ENCODE assay signal across 8 mouse cellular contexts in genomic region chr2:19199366-19199853, GRCm38 (mm10). TPM values are rescaled to one million over a fixed set of nuclear protein-coding genes. Genes with fewer than 3 reads are reported as not detected.
DNase-seq lines count a peak whose midpoint lies in the region; ATAC-seq lines count a peak whose summit lies in the region.

No protein-coding gene starts in this region.

- H3K9ac ChIP-seq in kidney, embryonic 14.5 days (ENCODE audit: low read depth, low read length): peak overlapping the region; percentile 52; the same call in 1 of the 2 replicates
- H3K9ac ChIP-seq in embryonic facial prominence, embryonic 14.5 days (ENCODE audit: low read depth, low read length): peak overlapping the region; percentile 72
- H3K9ac ChIP-seq in intestine, embryonic 15.5 days: peak overlapping the region; percentile 17
- H3K9ac ChIP-seq in midbrain, embryonic 15.5 days: peak overlapping the region; percentile 38; the same call in 1 of the 2 replicates

- H3K27me3 ChIP-seq in kidney, embryonic 14.5 days (ENCODE audit: control insufficient read depth, insufficient read depth, low read length): no peaks in the 10 kb centered on the region
- no peaks in the 10 kb centered on the region for H3K27me3 ChIP-seq in embryonic facial prominence, embryonic 14.5 days (replicated peaks; ENCODE audit: control insufficient read depth, insufficient read depth, low read length)
- H3K27me3 ChIP-seq in intestine, embryonic 15.5 days (replicated peaks): no peaks in the 10 kb centered on the region
- no peaks in the 10 kb centered on the region for H3K27me3 ChIP-seq in midbrain, embryonic 15.5 days (replicated peaks)

- no peaks in the 10 kb centered on the region for H3K4me1 ChIP-seq in kidney, embryonic 14.5 days (ENCODE audit: control insufficient read depth, insufficient read depth, low read length)
- H3K4me1 ChIP-seq in embryonic facial prominence, embryonic 14.5 days (ENCODE audit: control insufficient read depth, insufficient read depth, low read length): no peaks in the 10 kb centered on the region
- peaks cover 9% of the 10 kb centered on the region; the same call in 1 of the 2 replicates for H3K4me1 ChIP-seq in intestine, embryonic 15.5 days (replicated peaks)
- H3K4me1 ChIP-seq in midbrain, embryonic 15.5 days: peaks cover 10% of the 10 kb centered on the region

- WGBS in kidney, embryonic 14.5 days: 32% methylated on average over 13 of the region's 13 CpGs
- 28% methylated on average over 13 of the region's 13 CpGs for WGBS in embryonic facial prominence, embryonic 14.5 days
- WGBS in intestine, embryonic 15.5 days: 34% methylated on average over 13 of the region's 13 CpGs
- 27% methylated on average over 13 of the region's 13 CpGs for WGBS in midbrain, embryonic 15.5 days

- H3K9me3 ChIP-seq in kidney, embryonic 14.5 days (ENCODE audit: control insufficient read depth, low read length): no peaks in the 10 kb centered on the region
- H3K9me3 ChIP-seq in embryonic facial prominence, embryonic 14.5 days (ENCODE audit: control insufficient read depth, low read length): no peaks in the 10 kb centered on the region
- H3K9me3 ChIP-seq in intestine, embryonic 15.5 days: no peaks in the 10 kb centered on the region
- H3K9me3 ChIP-seq in midbrain, embryonic 15.5 days: no peaks in the 10 kb centered on the region

- DNase-seq in kidney, adult 8-10 months: no peak
- peak; percentile 1 for DNase-seq in embryonic facial prominence, embryonic 14.5 days (ENCODE audit: low spot score)
- DNase-seq in spleen, adult 12 weeks (ENCODE audit: low spot score): no peak
- no peak for DNase-seq in T-cell, adult 2 months (ENCODE audit: low spot score)
- no peak for DNase-seq in frontal cortex, postnatal 10 days (ENCODE audit: low spot score in 2 of 2)

- no peak overlapping the region for H3K27ac ChIP-seq in kidney, embryonic 14.5 days (ENCODE audit: low read depth, low read length)
- H3K27ac ChIP-seq in embryonic facial prominence, embryonic 14.5 days (replicated peaks; ENCODE audit: low read depth, low read length): no peak overlapping the region
- H3K27ac ChIP-seq in intestine, embryonic 15.5 days: no peak overlapping the region
- peak overlapping the region; percentile 52; the same call in 1 of the 2 replicates for H3K27ac ChIP-seq in midbrain, embryonic 15.5 days

- no peak for ATAC-seq in kidney, embryonic 14.5 days (ENCODE audit: low FRiP score, low TSS enrichment)
- ATAC-seq in embryonic facial prominence, embryonic 14.5 days (ENCODE audit: low read depth): no peak
- ATAC-seq in intestine, embryonic 15.5 days: no peak
- peak; percentile 68 for ATAC-seq in midbrain, embryonic 15.5 days (replicated peaks)

- H3K4me2 ChIP-seq in kidney, embryonic 14.5 days (replicated peaks; ENCODE audit: low read depth, low read length): peak overlapping the region; percentile 58
- peak overlapping the region; percentile 71 for H3K4me2 ChIP-seq in embryonic facial prominence, embryonic 14.5 days (ENCODE audit: low read depth, low read length)
- H3K4me2 ChIP-seq in intestine, embryonic 15.5 days (replicated peaks): peak overlapping the region; percentile 62
- peak overlapping the region; percentile 84 for H3K4me2 ChIP-seq in midbrain, embryonic 15.5 days

- no peaks in the 10 kb centered on the region for H3K36me3 ChIP-seq in kidney, embryonic 14.5 days (ENCODE audit: control insufficient read depth, insufficient read depth, low read length)
- H3K36me3 ChIP-seq in embryonic facial prominence, embryonic 14.5 days (ENCODE audit: control insufficient read depth, insufficient read depth, low read length): no peaks in the 10 kb centered on the region
- H3K36me3 ChIP-seq in intestine, embryonic 15.5 days: no peaks in the 10 kb centered on the region
- no peaks in the 10 kb centered on the region for H3K36me3 ChIP-seq in midbrain, embryonic 15.5 days (replicated peaks)

- peak overlapping the region; percentile 49 for H3K4me3 ChIP-seq in kidney, embryonic 14.5 days (ENCODE audit: low read length)
- peak overlapping the region; percentile 58 for H3K4me3 ChIP-seq in embryonic facial prominence, embryonic 14.5 days (ENCODE audit: low read depth, low read length)
- peak overlapping the region; percentile 38 for H3K4me3 ChIP-seq in intestine, embryonic 15.5 days (replicated peaks)
- peak overlapping the region; percentile 43 for H3K4me3 ChIP-seq in midbrain, embryonic 15.5 days

RNA-seq across cellular contexts. Expression of gene Armc3, which starts 0.3 kb away (rescaled TPM):
- polyA plus RNA-seq in kidney, embryonic 14.5 days (2014; fragmentation: Nextera tagmentation; extraction: Ambion mirVana): 0.09 and 0.24 TPM in 2 replicates
- polyA plus RNA-seq in embryonic facial prominence, embryonic 14.5 days (2014; fragmentation: Nextera tagmentation; extraction: Ambion mirVana): 0.58 and 1.8 TPM in 2 replicates
- 0.16 TPM in 1 of 2 replicates, not detected in the other for polyA plus RNA-seq in intestine, embryonic 15.5 days (2015; fragmentation: Nextera tagmentation; extraction: Ambion mirVana)
- 1.3 and 1.7 TPM in 2 replicates for polyA plus RNA-seq in midbrain, embryonic 15.5 days (2015; fragmentation: Nextera tagmentation; extraction: Ambion mirVana)

Comparison
In these comparisons a context has a peak if more than half of its experiments do, and no peak if none do; other contexts are left out.
1. H3K9ac ChIP-seq: peak in every context shown above with its lines; median percentile 72 in embryonic facial prominence, embryonic 14.5 days; 52 in kidney, embryonic 14.5 days; 38 in midbrain, embryonic 15.5 days; 17 in intestine, embryonic 15.5 days.